Mouse (Mus musculus) right cerebral cortex, adult 2 months (tissue): ENCODE data around the gene Trio.

Experiments
- DNase-seq, 2 experiments: peaks; one replicate each; pipeline ENCODE4 v3.0.0; 2021 to 2022; ENCODE audit warnings: low spot score in 2 of 2

Trio gene

GRCm38 (mm10) chr15:27774481-27774880 lies 251.2 kb downstream of the Trio start:
- no peak for DNase-seq

GRCm38 (mm10) chr15:27772125-27772627 lies 253.5 kb downstream of the Trio start:
- no peak for DNase-seq

- no peak for DNase-seq
Observed at GRCm38 (mm10) chr15:27771581-27771980, 254.1 kb downstream of the Trio start.

GRCm38 (mm10) chr15:27770513-27771196 lies 255.0 kb downstream of the Trio start:
- no peak for DNase-seq

GRCm38 (mm10) chr15:27761416-27761815 lies 264.2 kb downstream of the Trio start:
- no peak for DNase-seq

- DNase-seq, result no peak
Observed at GRCm38 (mm10) chr15:27760655-27761054, 265.0 kb downstream of the Trio start.

GRCm38 (mm10) chr15:27759890-27760289 lies 265.8 kb downstream of the Trio start:
- DNase-seq, result no peak

GRCm38 (mm10) chr15:27758680-27759079 lies 267.0 kb downstream of the Trio start:
- DNase-seq, result no peak

GRCm38 (mm10) chr15:27756426-27756825 lies 269.2 kb downstream of the Trio start:
- no peak for DNase-seq

- no peak for DNase-seq
Observed at GRCm38 (mm10) chr15:27754571-27755260, 270.9 kb downstream of the Trio start.

- DNase-seq, result no peak
Observed at GRCm38 (mm10) chr15:27753923-27754322, 271.7 kb downstream of the Trio start.

- no peak for DNase-seq
Observed at GRCm38 (mm10) chr15:27752677-27753342, 272.8 kb downstream of the Trio start.

GRCm38 (mm10) chr15:27751612-27752405 lies 273.8 kb downstream of the Trio start:
- peak; percentile 53 to 60 for DNase-seq

- DNase-seq, result no peak
Observed at GRCm38 (mm10) chr15:27748739-27749138, 276.9 kb downstream of the Trio start.

- no peak for DNase-seq
Observed at GRCm38 (mm10) chr15:27747512-27747911, 278.1 kb downstream of the Trio start.

- DNase-seq, result no peak
Observed at GRCm38 (mm10) chr15:27744995-27745394, 280.7 kb downstream of the Trio start.

- no peak for DNase-seq
Observed at GRCm38 (mm10) chr15:27740080-27740479, 285.6 kb downstream of the Trio start.

GRCm38 (mm10) chr15:27731818-27732217 lies 293.8 kb downstream of the Trio start:
- DNase-seq, result no peak

GRCm38 (mm10) chr15:27726228-27726627 lies 299.4 kb downstream of the Trio start:
- DNase-seq, result no peak

GRCm38 (mm10) chr15:27724796-27725680 lies 300.6 kb downstream of the Trio start:
- DNase-seq, result no peak

- DNase-seq, result no peak
Observed at GRCm38 (mm10) chr15:27724298-27724697, 301.4 kb downstream of the Trio start.
